Mouse (Mus musculus): ENCODE measurements around the gene Kcne3.

Gene Kcne3

DNA sequence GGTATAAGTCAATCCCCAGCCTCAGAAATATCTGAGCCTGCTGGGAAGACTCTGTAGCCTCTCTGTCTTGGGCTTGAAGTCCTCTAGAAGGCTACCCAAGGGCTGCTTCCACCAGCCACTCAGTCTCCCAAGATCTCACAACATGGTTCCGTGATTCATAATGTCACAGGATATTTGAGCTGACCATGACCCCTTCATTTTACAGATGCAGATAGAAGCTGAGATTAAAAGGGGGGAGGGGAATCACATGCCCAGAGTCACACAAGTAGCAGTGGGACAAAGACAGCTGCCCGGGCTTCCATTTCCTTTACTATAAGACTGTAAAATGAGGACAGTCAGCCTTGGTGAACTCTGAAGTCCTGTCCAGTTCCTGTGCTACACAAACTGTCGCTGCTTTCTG lies 5.3 kb downstream of the Kcne3 start:
- no peak for DNase-seq (ENCODE audit: low spot score)

DNA sequence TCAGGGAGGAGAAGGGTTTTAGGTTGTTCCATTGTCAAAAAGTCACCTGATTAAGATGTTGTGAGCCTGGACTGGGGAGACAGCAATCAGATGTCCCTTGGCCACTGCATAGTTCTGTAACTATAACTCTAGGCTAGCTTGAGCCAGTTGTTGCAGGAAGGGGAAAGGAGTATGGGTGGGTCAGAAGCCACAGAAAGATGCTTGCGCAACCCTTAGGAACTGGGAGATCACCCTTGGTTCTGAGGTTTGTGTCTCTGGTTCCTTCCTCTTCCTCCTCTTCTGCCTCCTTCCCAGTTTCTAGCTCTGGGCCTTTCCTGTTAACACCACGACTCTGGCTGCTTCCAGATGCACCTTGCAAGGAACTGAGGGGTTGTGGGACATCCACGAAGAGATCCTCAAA lies 6.1 kb downstream of the Kcne3 start:
- no peak for DNase-seq (ENCODE audit: low spot score)

DNA sequence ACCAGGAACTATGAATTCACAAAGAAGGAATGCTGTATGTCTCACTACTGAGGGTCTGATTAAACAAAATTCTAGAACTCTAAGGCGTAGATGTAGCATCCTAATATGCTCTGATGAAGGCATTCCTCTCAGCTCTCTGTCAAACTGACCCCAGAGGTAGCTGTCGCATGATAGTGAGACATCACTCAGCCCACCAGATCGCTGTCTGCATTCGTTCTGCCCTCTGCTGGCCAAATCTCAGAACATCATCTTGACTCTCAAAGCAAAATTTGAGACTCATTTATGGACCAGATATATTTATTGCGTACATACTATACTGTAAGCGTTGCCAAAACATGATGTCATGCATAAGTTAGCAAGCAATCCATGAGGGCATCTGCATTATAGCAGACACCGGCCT lies 11.3 kb downstream of the Kcne3 start:
- DNase-seq (ENCODE audit: low spot score), result peak; percentile 79

DNA sequence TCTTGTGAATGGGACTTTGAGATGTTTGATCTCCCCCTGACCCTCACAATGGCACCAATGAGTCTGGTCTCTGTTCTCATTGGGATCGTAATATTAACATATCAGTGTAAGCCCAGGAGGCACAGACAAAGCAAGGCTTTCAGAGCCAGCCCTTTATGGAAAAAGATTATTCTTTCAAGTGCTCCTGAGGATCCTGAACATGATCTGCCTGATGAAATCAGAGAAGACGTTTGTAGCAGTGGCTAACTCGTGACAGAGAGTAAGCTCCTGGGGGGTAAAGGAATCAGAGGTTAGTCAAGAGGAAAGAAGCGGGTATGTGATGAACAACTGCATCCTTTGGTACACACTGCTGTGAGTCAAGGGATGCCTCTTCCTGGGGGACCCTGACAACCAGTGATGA lies 13.9 kb downstream of the Kcne3 start:
- no peak for DNase-seq (ENCODE audit: low spot score)

DNA sequence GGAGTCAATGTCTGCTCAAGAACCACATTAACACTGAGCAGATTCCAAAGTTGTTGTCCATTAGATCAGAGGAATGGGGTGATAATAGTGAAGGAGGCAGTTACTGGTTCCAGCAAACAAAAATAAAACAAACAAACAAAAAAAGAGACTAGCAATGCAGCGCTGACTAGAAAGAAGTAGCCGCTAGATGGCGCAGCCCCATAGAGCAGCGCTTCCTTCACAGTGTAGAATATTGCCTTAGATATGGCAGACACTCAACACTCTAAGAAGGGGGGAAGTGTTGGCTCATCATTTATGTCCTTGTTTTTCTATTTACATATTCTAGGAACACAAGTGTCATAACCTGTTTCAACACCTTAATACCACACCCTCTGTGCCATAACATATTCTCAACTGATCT lies 14.5 kb downstream of the Kcne3 start:
- peak; percentile 70 for DNase-seq (ENCODE audit: low spot score)

DNA sequence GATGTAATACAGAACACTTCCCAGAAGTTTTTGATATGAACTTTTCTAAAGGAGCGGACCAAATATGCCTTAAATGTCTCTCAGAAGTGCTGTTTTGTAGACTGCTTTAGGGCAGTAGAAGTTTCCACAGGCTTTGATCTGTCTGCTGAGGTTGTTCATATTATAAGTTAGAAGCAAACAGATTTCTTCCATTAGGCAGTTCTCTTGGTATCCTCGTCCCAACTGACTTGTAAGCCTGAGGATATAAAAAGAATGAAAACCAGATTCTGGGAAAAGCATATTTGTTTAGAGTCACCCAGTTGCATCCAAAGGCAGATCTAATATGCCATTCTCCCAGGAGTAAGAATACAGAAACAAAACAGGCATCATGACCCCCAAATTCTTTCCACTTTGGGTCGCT lies 24.9 kb downstream of the Kcne3 start:
- DNase-seq (ENCODE audit: low spot score), result no peak

DNA sequence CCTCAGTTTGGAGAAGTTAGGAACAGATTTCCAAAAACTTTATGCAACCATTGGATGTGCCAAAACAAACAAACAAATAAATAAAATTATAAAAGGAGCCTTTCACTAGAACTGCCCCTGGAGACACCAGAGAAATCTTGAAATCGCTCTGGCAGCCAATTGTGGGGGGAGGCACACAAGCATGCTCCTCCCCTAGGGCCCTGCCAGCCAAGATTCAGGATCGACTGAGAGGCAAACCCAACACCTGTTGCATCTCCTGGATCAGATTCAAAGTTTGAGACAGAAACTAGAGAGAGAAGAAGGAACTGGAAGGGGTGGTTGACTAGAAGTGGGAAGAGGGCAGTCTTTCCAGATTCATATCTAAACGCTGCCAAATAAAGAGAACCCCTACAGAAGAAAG lies 27.3 kb downstream of the Kcne3 start:
- no peak for DNase-seq (ENCODE audit: low spot score)

DNA sequence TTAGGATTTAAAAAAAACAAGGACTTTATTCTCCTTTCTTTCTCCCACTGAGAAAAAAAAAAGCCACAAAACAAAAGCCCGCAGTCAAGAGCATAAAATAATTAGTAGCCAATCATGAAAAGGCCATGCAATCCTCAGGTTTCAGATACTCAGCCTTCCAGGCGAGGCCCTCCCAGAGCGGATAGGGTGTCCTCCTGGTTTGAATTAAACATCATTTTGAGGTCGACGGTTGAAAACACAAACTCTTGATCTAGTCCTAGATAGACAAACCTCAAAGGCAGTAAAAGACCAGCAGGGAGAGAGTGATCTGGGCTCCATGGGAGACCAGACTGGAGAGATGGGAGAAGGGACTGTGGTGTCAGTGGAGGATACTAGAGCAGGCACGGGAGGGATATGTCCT lies 28.6 kb downstream of the Kcne3 start:
- DNase-seq (ENCODE audit: low spot score), result no peak

DNA sequence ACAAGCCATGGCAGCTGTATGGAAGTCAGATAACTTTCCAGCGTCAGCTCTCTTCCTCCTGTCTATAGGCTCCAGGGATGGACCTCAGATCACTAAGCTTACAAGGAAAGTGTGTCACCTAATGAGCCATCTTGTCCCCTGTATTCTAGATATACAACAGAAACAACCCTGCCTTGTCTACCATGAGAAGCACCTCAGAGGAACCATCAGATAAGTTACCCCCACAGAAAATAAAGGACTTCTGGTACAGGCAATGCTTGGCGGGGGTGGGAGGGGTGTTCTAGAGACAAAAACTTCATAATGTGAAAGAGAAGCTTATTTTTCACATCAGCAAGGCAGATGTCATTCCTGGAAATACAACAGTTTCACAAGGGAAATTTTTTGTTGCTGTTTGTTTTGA lies 29.8 kb downstream of the Kcne3 start:
- no peak for DNase-seq (ENCODE audit: low spot score)

DNA sequence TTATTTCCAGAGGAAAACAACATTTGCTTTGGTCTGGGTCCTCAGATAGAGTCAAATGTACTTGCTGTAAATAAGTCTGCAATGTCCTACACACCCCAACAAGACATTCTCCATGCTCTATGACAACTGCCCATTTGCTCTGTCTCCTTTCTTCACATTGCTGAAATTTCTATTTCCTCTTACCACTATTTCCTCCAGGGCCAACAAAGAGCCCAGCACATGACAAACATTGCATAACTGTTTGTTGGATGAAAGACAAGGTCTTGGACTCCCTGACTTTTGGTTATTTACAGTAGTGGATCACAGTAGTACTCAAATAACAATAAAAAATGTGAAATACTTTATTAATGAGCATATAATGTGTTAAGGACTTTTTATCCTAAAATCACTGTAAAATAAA lies 31.6 kb downstream of the Kcne3 start:
- DNase-seq (ENCODE audit: low spot score), result no peak

DNA sequence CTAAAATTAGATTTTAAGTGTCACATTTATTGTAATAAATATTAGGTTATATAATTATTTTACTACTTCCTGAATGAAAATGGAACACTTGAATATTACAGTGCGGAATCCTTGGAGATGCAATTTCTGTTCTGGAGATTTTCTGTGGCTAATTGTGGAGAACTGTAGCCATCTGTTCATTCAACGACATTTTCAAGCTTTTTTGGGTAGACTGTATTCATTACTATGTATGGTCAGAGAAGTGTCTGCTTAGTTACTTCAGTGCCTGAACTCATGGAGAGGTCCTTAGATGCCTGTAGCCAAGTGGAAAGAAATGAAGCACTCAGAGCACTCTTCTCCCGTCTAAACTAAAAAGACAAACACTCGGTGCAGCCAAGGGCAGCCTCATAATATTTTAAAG lies 38.0 kb downstream of the Kcne3 start:
- no peak for DNase-seq (ENCODE audit: low spot score)

DNA sequence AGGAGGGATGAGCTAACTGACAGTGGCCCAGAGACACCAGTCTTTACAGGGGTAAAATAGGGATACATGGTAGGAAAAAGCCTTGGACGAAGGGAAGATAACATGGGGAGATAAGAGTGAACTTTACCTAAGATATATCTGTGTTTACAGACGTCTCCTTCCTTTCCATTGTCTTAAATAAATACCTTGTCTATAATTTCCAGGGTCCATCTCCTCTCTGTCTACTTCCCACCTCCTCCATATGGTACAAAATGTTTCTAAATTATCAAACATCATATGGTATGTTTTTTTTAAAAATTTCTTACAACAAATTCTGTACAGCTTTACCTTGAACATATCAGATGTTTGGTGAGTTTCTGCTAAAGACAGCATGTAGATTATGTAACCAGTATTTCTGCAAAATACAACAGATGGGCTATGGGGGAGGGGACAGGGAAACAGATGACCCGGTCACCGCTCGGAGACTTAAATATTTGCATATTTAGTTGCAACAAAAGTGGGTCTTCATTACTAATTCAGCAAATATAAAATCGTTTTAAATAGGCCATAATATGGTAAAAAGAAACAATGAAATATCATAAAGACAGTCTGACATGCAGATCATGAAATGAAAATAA lies 38.9 kb downstream of the Kcne3 start:
- DNase-seq (ENCODE audit: low spot score), result no peak

DNA sequence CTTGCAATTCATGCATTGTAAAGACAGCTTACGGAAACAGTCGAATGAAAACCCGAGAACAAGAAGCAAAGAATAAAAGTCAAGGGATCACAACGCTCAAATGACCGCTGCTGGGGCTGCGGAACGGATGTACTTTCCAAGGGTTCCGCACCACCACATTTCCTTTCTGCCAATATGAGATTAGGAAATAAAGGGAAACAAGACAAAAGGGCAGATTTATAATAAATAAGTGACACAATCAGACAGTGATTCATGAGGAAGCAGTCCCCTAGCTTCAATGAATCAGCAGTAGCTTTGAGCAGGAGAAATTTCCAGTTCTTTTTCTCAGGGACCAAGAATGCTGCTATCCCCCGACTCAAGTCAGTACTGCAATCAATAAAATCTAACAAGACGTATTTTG lies 39.7 kb downstream of the Kcne3 start:
- no peak for DNase-seq (ENCODE audit: low spot score)

DNA sequence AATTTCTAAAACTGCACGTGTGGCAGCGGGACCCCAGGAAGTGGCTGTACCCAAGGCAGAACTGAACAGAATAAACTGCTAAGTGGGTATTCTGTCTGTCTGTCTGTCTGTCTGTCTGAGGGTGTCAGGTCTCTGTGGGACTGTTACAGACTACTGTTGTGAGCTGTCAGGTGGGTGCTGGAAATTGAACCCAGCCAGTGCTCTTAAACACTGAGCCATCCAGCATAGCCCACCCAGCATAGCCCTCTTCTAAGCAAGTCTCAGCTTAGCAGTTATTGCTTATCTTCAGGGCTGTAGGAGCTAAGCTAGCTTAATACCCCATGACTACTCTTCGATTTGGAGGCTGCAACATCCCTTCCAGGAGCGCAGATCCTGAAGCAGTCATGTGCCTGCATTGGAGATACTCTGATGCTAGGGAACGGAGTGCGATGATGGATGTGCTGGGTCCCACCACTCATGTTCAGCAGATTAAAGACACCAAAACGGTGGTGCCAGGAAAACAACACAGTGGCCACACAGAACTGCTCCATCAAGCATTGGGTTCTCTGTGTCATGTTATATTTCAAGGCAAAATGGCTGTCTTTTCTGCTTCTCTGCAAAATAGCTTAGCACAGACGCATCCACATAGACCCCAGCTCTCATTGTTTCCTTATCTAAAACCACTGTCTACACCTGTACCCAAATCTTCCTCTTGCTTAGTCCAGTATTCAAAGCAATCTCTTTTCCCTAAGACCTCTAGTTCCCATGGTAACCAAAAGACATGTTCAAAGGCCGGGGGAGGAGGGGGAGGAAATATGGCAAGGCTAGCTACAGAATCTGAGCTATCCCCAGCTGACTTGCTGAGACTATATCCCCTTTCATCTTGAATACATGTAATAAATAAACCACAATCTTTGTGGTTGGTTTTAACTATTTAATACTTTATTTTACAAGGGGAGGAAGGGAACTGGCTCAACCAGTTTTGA lies 40.6 kb downstream of the Kcne3 start:
- DNase-seq (ENCODE audit: low spot score), result no peak

DNA sequence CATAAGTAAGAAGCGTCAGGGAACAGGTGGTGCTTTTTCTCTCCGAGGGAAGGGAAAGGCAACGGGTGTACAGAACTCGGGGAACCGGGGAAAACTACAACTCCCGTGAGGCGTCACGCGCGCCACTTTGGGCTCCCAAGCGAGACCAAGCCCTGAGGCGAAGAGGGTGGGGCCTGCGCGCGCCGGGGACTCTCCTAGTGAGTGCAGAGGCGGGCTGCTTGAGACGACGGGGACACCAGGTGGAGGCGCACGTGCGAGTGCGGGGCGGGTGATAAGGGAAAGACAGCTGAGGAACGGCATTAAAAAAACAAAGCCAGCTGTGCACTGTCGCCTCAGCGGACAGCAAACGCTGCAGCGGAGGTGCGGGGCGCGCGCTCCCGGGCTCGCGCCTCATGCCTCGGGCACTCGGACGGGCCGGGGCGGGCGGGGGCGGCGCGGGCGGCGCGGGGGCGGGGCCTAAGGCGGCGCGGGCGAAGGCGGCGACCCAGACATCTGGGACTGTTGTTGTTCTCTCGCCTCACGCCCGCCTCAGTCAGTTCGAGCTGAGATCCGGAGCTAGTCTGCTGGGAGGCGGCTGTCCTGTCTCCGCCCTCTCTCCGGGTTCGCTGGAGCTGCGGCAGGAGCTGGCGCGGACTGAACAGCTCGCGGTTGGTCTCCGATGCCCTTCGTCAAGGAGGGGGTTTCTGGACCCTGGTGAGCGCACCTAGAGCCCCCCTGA lies 51.0 kb downstream of the Kcne3 start, which contains the start of gene Pgm2l1:
TSS of gene Pgm2l1 (plus strand) at position 237 of the 718 bp plus-strand sequence.
- DNase-seq (ENCODE audit: low spot score), result peak; percentile 98

DNA sequence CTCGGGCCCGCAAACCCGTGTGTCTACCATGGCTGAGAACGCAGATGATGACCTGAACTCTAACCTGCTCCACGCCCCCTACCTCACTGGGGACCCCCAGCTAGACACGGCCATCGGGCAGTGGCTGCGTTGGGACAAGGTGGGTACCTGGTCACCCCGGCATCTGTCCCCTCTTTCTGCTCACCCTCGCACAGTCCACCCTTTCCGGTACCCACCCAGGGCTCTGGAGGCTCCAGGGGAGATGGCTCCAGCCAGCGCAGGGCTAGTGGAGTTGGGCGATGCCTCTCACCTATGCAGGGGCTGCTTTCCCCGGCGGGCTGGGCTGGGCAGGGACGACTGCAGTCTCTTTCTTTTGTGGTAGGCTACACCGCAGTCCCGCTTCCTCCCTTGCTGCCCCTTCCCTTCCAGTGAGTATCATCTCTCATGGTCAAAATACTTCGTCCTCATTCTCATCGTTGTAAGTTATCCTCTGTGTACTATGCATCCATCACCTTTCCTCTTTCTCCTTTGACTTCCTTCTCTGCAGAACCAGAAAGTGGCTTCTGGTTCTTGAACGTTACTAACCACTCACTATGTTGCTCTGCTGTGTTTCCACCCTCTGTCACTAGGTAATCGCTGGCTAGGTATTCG lies 51.7 kb downstream of the Kcne3 start:
- DNase-seq (ENCODE audit: low spot score), result peak; percentile 18

DNA sequence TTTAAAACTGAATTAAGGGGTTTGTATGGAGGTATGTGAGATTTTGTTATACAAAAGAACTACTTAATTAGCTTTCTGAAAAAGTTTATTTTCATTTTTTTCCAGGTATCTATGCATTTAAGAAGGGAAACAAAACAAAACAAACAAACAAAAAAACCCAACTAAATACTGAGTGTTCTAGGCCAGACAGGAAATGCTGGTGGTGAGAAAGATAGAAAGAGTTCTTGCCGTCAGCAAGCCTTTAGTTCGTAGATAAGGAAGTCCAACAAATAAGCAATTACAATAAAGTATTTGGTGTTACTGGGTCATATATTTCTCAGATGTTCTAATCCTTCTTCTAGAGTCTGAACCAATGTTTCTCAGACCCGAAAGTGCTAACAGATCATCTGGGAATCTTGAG lies 52.7 kb downstream of the Kcne3 start:
- no peak for DNase-seq (ENCODE audit: low spot score)

DNA sequence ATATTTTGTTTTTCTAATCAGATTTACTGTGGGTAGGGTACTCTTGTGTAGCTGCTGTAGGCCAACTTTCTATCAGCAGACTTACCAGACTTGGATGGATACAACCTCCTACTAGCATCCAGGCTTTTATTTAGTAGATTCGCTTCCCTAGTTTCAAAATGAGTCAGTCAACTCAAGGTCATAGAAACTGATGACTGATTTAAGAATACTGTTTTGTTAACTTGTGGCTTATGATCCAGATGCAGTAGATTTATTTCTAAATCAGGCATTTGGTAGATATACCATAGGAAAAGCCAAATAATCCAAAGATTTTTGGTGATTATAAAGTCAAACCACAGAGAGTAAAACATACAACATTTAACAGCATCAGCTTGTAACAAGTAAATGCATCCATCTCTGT lies 54.3 kb downstream of the Kcne3 start:
- DNase-seq (ENCODE audit: low spot score), result no peak

DNA sequence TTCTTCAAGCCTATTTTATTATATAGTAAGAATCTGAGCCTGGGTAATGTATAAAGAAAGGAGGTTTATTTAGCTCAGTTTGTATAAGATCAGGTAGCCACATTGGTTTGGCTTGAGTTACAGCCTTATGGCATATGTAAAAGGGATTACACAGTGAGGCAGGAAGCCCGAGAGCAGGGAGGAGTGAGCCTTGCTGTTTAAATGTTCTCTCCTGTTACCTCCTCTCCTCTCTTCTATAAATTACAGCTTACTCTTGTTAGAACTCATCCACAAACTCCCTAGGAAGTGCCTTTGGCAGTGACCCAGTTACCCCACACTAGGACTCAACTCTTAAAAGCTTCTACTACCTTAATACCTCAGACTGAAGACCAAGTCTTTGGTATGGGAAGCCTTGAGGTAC lies 55.4 kb downstream of the Kcne3 start:
- no peak for DNase-seq (ENCODE audit: low spot score)

DNA sequence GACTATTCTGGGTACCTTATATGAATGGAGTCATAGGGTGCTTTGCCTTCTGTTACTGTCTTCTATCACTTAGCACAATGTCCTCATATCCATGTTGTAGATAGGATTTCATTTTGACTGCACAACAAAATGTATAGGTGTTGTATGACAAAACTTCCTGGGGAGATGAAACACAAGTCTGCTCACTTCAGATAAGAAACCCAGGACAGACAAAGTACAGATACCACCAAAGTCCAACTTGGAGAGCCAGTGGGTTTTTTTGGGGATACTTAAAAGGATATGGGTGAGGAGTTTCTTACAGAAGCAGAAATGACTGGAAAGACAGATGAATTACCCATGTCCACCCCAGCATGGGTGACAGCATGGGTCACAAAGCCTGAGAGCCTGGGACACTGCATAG lies 57.4 kb downstream of the Kcne3 start:
- no peak for DNase-seq (ENCODE audit: low spot score)
